Mouse (Mus musculus) kidney, adult 2 months (tissue): ENCODE results near the gene Wfdc6a. TPM values are rescaled to one million over a fixed set of nuclear protein-coding genes. Genes with fewer than 3 reads are reported as not detected.
"Not testable (repeated sequence)": the region's sequence is repeated elsewhere in the genome, so short reads cannot be mapped to it uniquely, and the experiment has no call there.

Source experiments
- DNase-seq: peaks from one replicate; pipeline ENCODE4 v3.0.0; 2021
- H3K27ac ChIP-seq: fragments of 200-500 bp; 2 replicates; pipeline ENCODE4 v1.5.1; 2012; ENCODE audit warnings: low read depth, low read length, control low read depth, inconsistent platforms; ENCODE audit not compliant: insufficient read depth
- H3K27me3 ChIP-seq: fragments of 200-500 bp; replicated peaks from 2 replicates; pipeline ENCODE4 v1.6.1; 2012; ENCODE audit warnings: mild to moderate bottlenecking, moderate library complexity, low read length, inconsistent platforms; ENCODE audit not compliant: control insufficient read depth, insufficient read depth
- H3K36me3 ChIP-seq: fragments of 200-500 bp; 2 replicates; pipeline ENCODE4 v1.6.1; 2012; ENCODE audit warnings: mild to moderate bottlenecking, moderate library complexity, low read length, inconsistent platforms; ENCODE audit not compliant: control insufficient read depth, insufficient read depth
- H3K4me1 ChIP-seq: fragments of 200-500 bp; 2 replicates; pipeline ENCODE4 v1.6.1; 2011; ENCODE audit warnings: low read length; ENCODE audit not compliant: control insufficient read depth, insufficient read depth
- H3K4me3 ChIP-seq: fragments of 200-500 bp; 2 replicates; pipeline ENCODE4 v1.5.1; 2011; ENCODE audit warnings: mild to moderate bottlenecking, low read depth, low read length, control low read depth; ENCODE audit not compliant: insufficient read depth
- CTCF ChIP-seq: fragments of 200-500 bp; conservative IDR thresholded peaks from 2 replicates; pipeline ENCODE4 v1.5.1; 2011; ENCODE audit warnings: low read depth, mild to moderate bottlenecking, control low read depth, low read length, moderate library complexity, mixed read lengths; ENCODE audit not compliant: insufficient read depth, insufficient read length
- POLR2A ChIP-seq: fragments of 200-500 bp; IDR thresholded peaks from one replicate; pipeline ENCODE4 v1.6.1; 2011; ENCODE audit warnings: low read depth, low read length, control low read depth
- WGBS: fragments of 180-500 bp; shearing (Covaris S2); methylation state at CpG from one replicate; pipeline ENCODE4 v1.1.7; 2018; 5-methylcytosine and 5-hydroxymethylcytosine counted together
- polyA plus RNA-seq: library from polyadenylated mRNA; depleted of rRNA; stranded (reverse); fragments of >200 nt; gene quantifications from 2 replicates; pipeline ENCODE4 v1.2.3, GENCODE M21; 2012; rRNA removed

The Wfdc6a gene
- not detected in 2 replicates for polyA plus RNA-seq

DNA sequence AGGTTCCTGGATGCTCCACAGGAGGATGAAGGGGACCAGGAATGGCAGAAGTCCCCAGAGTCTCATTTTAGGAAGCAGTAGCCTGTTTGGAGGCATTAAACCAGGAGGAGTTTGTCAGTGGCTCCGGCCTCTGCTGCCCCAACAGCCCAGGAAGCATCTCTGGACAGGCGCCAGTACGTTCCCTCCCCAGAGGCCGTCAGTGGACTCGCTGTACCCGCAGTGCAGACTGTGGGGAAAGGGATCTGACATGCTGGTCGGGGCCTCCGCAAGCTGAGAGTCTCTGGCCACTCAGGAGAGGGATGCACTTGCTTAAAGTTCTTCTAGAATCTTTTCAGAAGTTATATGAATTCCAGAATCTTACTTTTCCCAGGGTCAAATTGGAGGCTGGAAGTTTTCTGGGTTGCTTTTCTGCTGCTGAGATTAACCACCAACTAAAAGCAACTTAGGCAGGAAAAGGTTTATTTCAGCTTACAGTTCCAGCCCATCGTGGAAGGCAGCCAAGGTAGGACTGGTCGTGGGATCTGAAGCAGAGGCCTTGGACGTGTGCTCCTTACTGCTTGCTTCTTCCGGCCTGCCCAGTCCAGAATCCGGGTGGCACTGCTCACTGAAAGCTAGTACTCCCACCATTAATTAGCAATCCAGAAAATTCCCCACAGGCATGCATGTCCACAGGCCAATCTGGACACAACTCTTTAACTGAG, at the start of gene Wfdc6a:
Gene Wfdc6a (minus strand): TSS at position 423 of the 701 bp plus-strand sequence.
- DNase-seq, result peak; percentile 21
- 47% methylated on average over 13 of the region's 13 CpGs for WGBS
- not testable (repeated sequence) for H3K27me3 ChIP-seq, H3K4me3 ChIP-seq, H3K4me1 ChIP-seq, H3K36me3 ChIP-seq, H3K27ac ChIP-seq

- TF ChIP-seq POLR2A (no peak), CTCF (no peak; the same call in 1 of the 2 replicates)
- H3K4me1 ChIP-seq, result no peaks in the 10 kb centered on the region
- H3K4me3 ChIP-seq, result no peak overlapping the region
- no peak overlapping the region for H3K27ac ChIP-seq
- H3K36me3 ChIP-seq, result no peaks in the 10 kb centered on the region
- no peaks in the 10 kb centered on the region for H3K27me3 ChIP-seq
- peak; percentile 8 for DNase-seq
- 75% methylated on average over 4 of the region's 4 CpGs for WGBS
Observed at GRCm38 (mm10) chr2:164621775-164622174, 36.5 kb upstream of the Wfdc6a start.

DNA sequence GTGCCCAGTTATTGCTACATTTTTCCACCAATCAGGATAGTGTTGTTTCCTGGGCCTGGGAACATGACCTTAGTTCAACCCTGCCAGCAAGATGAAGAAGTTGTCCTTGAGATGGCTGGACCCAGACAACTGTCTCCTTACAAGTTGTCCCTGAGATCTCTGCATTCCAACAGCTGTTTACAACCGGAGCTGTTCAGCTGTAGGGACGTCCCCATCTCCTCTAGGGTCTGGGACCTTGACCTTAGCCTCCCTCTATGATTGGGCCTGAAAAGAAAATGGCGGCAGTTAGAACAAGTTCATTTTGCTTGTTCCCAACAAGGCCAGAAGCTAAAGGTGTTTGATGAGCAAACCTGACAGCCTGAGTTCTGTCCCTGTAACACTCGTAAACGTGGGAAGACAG, 33.8 kb upstream of the Wfdc6a start:
- WGBS, result 82% methylated on average over 5 of the region's 5 CpGs
- Histone ChIP-seq H3K4me1 (no peaks in the 10 kb centered on the region), H3K36me3 (no peaks in the 10 kb centered on the region), H3K27me3 (no peaks in the 10 kb centered on the region), H3K27ac (no peak overlapping the region), H3K4me3 (no peak overlapping the region)
- TF ChIP-seq CTCF (no peak), POLR2A (no peak)
- DNase-seq, result no peak

DNA sequence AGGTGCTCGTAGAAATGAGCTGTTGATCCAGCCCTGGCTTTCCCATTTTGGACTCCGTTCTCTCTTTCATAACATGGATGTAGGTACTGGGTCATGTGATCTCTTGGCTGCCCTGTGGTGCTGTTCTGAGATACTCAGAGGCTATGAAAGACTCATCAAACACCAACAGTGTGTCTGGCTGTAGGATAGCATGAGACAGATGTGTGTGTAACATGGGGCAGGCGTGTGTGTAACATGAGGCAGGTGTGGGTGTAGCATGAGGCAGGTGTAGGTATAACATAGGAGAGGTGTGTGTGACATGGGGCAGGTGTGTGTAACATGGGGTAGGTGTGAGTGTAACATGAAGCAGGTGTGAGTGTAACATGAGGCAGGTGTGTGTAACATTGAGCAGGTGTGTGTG, 30.1 kb upstream of the Wfdc6a start:
- TF ChIP-seq CTCF (no peak), POLR2A (no peak)
- DNase-seq, result no peak
- Histone ChIP-seq H3K27me3 (no peaks in the 10 kb centered on the region), H3K4me3 (no peak overlapping the region), H3K4me1 (no peaks in the 10 kb centered on the region), H3K36me3 (no peaks in the 10 kb centered on the region), H3K27ac (no peak overlapping the region)
- WGBS, result 96% methylated on average over 3 of the region's 3 CpGs

DNA sequence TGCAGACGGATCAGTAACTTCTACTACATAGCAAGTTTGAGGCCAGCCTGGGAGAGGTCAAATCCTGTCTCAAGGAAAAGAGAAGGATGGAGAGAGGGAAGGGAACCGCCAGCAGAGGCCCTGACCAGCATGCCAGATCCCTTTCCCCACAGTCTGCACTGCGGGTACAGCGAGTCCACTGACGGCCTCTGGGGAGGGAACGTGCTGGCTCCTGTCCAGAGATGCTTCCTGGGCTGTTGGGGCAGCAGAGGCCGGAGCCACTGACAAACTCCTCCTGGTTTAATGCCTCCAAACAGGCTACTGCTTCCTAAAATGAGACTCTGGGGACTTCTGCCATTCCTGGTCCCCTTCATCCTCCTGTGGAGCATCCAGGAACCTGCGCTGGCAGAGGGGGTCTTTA, 28.2 kb upstream of the Wfdc6a start, which contains the start of the genes Wfdc6b and Wfdc8:
Gene Wfdc6b (plus strand): TSS at position 52 of the 400 bp plus-strand sequence.
Gene Wfdc8 (minus strand): TSS at position 156 of the 400 bp plus-strand sequence.
- WGBS, result 42% methylated on average over 8 of the region's 8 CpGs
- not testable (repeated sequence) for H3K4me1 ChIP-seq, H3K36me3 ChIP-seq, H3K27ac ChIP-seq, H3K4me3 ChIP-seq, H3K27me3 ChIP-seq
- DNase-seq, result peak; percentile 39

GRCm38 (mm10) chr2:164608781-164609180, 23.5 kb upstream of the Wfdc6a start:
- DNase-seq, result no peak
- Histone ChIP-seq H3K4me3 (no peak overlapping the region), H3K27me3 (no peaks in the 10 kb centered on the region), H3K27ac (no peak overlapping the region), H3K36me3 (no peaks in the 10 kb centered on the region), H3K4me1 (no peaks in the 10 kb centered on the region)
- WGBS, result 29% methylated on average over 6 of the region's 6 CpGs
- TF ChIP-seq POLR2A, result no peak
- TF ChIP-seq CTCF, result no peak

DNA sequence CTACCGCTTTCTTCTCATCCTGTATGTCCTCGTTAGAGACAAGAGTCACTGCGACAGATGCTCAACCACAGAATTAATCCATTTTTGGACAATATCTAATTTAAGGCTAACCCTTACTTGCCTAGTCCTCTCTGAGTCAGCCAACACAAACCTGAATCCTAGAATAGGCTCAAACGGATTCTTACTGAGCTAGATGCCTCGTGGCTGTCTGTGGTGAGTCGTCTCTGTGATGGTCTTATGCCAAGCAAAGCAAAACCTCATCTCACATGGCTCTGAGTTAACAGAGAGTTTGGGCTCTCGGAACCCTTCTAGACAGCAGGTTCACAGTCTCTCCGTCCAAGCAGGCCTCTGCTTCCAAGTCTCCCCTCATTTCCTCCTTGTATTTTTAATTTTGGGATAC, 19.2 kb upstream of the Wfdc6a start:
- Histone ChIP-seq H3K4me3 (no peak overlapping the region), H3K36me3 (no peaks in the 10 kb centered on the region), H3K27me3 (no peaks in the 10 kb centered on the region), H3K4me1 (no peaks in the 10 kb centered on the region), H3K27ac (no peak overlapping the region)
- WGBS, result 84% methylated on average over 8 of the region's 8 CpGs
- DNase-seq, result no peak
- TF ChIP-seq CTCF (no peak), POLR2A (no peak)
